Mouse (Mus musculus): ENCODE data around the gene Avpr1a. TPM values are rescaled to one million over a fixed set of nuclear protein-coding genes. Genes with fewer than 3 reads are reported as not detected.

Gene Avpr1a
- polyA plus RNA-seq, 1 experiment from 2014 or later = 2.8 TPM

GRCm38 (mm10) chr10:122498551-122498950 is 50.3 kb downstream of the Avpr1a start:
- Histone ChIP-seq H3K9me3 (no peaks in the 10 kb centered on the region), H3K4me1 (peaks cover 7% of the 10 kb centered on the region; the same call in 1 of the 2 replicates), H3K4me3 (no peak overlapping the region), H3K4me2 (no peak overlapping the region), H3K27ac (no peak overlapping the region), H3K9ac (no peak overlapping the region), H3K36me3 (replicated peaks) (no peaks in the 10 kb centered on the region), H3K27me3 (replicated peaks) (no peaks in the 10 kb centered on the region)
- WGBS = 32% methylated on average over 2 of the region's 2 CpGs
- no peak for ATAC-seq (replicated peaks)

- no peak for ATAC-seq (replicated peaks)
- no peak overlapping the region for H3K4me3 ChIP-seq
- H3K27ac ChIP-seq = no peak overlapping the region
- H3K27me3 ChIP-seq (replicated peaks) = no peaks in the 10 kb centered on the region
- no peak overlapping the region for H3K4me2 ChIP-seq
- H3K4me1 ChIP-seq = peaks cover 7% of the 10 kb centered on the region; the same call in 1 of the 2 replicates
- H3K9me3 ChIP-seq = no peaks in the 10 kb centered on the region
- H3K9ac ChIP-seq = no peak overlapping the region
- no peaks in the 10 kb centered on the region for H3K36me3 ChIP-seq (replicated peaks)
- 10% methylated on average over 6 of the region's 6 CpGs for WGBS
Observed at GRCm38 (mm10) chr10:122499306-122499705, 51.0 kb downstream of the Avpr1a start.

Other genes starting within 250 kb of the Avpr1a start
- gene Ppm1h, start 230.3 kb downstream of the Avpr1a start, polyA plus RNA-seq (2015; fragmentation: Nextera tagmentation; extraction: Ambion mirVana) = 20.7 and 21.4 TPM in 2 replicates

Measured in midbrain, embryonic 15.5 days (tissue).